Mouse (Mus musculus) ES-Bruce4 (cell line): ENCODE data around the gene Galnt6. TPM values are rescaled to one million over a fixed set of nuclear protein-coding genes. Genes with fewer than 3 reads are reported as not detected.
"Not testable (repeated sequence)": the region's sequence is repeated elsewhere in the genome, so short reads cannot be mapped to it uniquely, and the experiment has no call there.

Experiments
- H3K27ac ChIP-seq: 2 replicates; pipeline ENCODE4 v1.5.1; 2012; ENCODE audit warnings: low read length, inconsistent platforms; ENCODE audit not compliant: insufficient read depth
- H3K27me3 ChIP-seq: 2 replicates; pipeline ENCODE4 v1.6.1; 2012; ENCODE audit warnings: mild to moderate bottlenecking, low read length, inconsistent platforms; ENCODE audit not compliant: control insufficient read depth, poor library complexity, insufficient read depth, severe bottlenecking
- H3K36me3 ChIP-seq: 2 replicates; pipeline ENCODE4 v1.6.1; 2012; ENCODE audit warnings: inconsistent platforms, mild to moderate bottlenecking, low read length, moderate library complexity; ENCODE audit not compliant: control insufficient read depth, poor library complexity, insufficient read depth, severe bottlenecking
- H3K4me1 ChIP-seq: one replicate; pipeline ENCODE4 v1.8.1; 2011; ENCODE audit warnings: low read length; ENCODE audit not compliant: control insufficient read depth, insufficient read depth
- H3K4me3 ChIP-seq: 2 replicates; pipeline ENCODE4 v1.5.1; 2011; ENCODE audit warnings: low read depth, mild to moderate bottlenecking, low read length
- H3K9ac ChIP-seq: 2 replicates; pipeline ENCODE4 v1.6.1; 2012; ENCODE audit warnings: low read depth, mild to moderate bottlenecking, inconsistent platforms; ENCODE audit not compliant: poor library complexity, severe bottlenecking
- H3K9me3 ChIP-seq: replicated peaks from 2 replicates; pipeline ENCODE4 v1.6.1; 2012; ENCODE audit warnings: mild to moderate bottlenecking, low read length, inconsistent platforms; ENCODE audit not compliant: control insufficient read depth, poor library complexity, insufficient read depth, severe bottlenecking
- CTCF ChIP-seq: IDR thresholded peaks from one replicate; pipeline ENCODE4 v1.8.1; 2011; ENCODE audit warnings: low read depth, low read length
- EP300 ChIP-seq: IDR thresholded peaks from 2 replicates; pipeline ENCODE4 v1.6.1; 2011; ENCODE audit warnings: low read depth, low read length; ENCODE audit not compliant: insufficient read depth
- POLR2A ChIP-seq: IDR thresholded peaks from one replicate; pipeline ENCODE4 v1.8.1; 2011; ENCODE audit warnings: low read length; ENCODE audit not compliant: insufficient read depth
- polyA plus RNA-seq: library from polyadenylated mRNA; stranded (reverse); fragments of >200 nt; gene quantifications from 2 replicates; pipeline ENCODE4 v1.2.4, GENCODE M21; 2011; ENCODE audit warnings: low read depth; ENCODE audit not compliant: missing spikeins, insufficient read depth, insufficient read length

Gene Galnt6
- polyA plus RNA-seq, 1 experiment = 28.1 TPM

DNA sequence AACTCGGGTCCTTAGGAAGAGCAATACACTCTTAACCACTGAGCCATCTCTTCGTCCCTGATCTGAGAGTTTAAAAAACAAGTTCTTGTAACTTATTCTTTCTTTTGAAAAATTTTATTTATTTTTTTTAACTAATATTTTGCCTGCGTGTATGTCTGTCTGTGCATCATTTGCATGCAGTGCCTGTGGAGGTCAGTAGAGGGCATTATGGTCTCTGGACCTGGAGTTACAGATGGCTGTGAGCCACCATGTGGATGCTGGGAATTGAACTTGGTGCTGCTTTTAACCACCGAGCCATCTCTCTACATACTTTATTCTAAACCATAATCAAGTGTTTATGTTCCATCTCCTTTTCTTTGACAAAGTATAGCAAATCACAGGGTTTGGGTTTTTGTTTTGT is 43.5 kb upstream of the Galnt6 start:
- Histone ChIP-seq H3K9me3 (no peaks in the 10 kb centered on the region), H3K9ac (no peak overlapping the region), H3K27ac (no peak overlapping the region), H3K36me3 (no peaks in the 10 kb centered on the region), H3K4me3 (no peak overlapping the region), H3K4me1 (peaks cover 3% of the 10 kb centered on the region), H3K27me3 (no peaks in the 10 kb centered on the region)
- no peak for TF ChIP-seq POLR2A
- no peak for TF ChIP-seq EP300
- TF ChIP-seq CTCF = peak; percentile 58

DNA sequence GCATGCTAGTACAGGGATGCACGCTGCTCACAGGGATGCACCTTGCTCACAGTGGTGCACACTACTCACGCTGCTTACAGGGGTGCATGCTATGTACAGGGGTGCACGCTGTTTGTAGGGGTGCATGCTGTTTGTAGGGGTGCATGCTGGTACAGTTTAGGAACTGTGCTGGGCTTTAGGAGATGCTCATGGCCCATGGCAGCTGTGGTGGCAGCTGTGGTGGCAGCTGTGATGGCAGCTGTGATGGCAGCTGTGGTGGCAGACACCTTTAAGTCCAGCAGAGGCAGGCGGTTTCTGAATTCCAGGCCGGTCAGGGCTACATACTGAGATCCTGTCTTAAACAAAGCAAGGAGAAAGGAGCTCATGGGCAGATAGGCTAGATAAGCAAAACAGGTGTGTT is 41.2 kb upstream of the Galnt6 start:
- no peaks in the 10 kb centered on the region for H3K36me3 ChIP-seq
- H3K27me3 ChIP-seq = no peaks in the 10 kb centered on the region
- no peak overlapping the region for H3K27ac ChIP-seq
- H3K4me3 ChIP-seq = no peak overlapping the region
- TF ChIP-seq CTCF = no peak
- no peak for TF ChIP-seq POLR2A
- no peak for TF ChIP-seq EP300
- H3K4me1 ChIP-seq = peaks cover 3% of the 10 kb centered on the region
- no peak overlapping the region for H3K9ac ChIP-seq
- no peaks in the 10 kb centered on the region for H3K9me3 ChIP-seq

DNA sequence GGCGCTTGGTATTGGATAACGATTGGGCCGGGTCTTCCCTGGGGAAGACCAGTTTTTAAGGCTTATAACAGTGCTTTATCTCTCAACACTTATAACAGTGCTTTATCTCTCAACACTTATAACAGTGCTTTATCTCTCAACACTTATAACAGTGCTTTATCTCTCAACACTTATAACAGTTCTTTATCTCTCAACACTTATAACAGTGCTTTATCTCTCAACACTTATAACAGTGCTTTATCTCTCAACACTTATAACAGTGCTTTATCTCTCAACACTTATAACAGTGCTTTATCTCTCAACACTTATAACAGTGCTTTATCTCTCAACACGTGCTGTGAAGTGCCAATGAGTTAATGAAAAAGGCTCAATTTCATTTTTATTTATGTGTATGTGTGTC is 39.8 kb upstream of the Galnt6 start:
- not testable (repeated sequence) for H3K27ac ChIP-seq, H3K36me3 ChIP-seq, H3K27me3 ChIP-seq, H3K4me1 ChIP-seq, H3K9ac ChIP-seq, H3K9me3 ChIP-seq, H3K4me3 ChIP-seq

DNA sequence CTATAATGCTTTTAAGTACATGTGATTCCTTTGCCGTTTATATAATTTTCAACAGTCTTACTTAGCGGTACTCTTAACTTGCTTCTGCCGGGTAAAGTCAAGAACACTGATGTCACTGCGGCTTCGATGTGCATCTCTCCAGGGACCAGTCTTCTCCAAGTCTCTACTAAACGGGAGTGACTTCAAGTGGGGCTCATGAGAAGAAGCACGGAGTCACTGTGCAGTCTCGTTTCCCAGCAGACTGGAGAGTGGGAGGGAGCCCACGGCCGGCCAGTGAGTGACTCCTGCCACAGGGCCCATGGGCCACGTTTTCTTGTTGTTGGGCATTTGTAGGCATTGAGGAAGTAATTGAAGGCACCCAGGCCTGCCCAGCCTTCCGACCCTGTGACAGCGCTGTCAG is 38.7 kb upstream of the Galnt6 start:
- Histone ChIP-seq H3K27ac (no peak overlapping the region), H3K36me3 (no peaks in the 10 kb centered on the region), H3K4me3 (peak overlapping the region; percentile 48), H3K9ac (no peak overlapping the region), H3K4me1 (peaks cover 3% of the 10 kb centered on the region), H3K27me3 (no peaks in the 10 kb centered on the region), H3K9me3 (no peaks in the 10 kb centered on the region)
- TF ChIP-seq CTCF (no peak), POLR2A (no peak), EP300 (no peak)

DNA sequence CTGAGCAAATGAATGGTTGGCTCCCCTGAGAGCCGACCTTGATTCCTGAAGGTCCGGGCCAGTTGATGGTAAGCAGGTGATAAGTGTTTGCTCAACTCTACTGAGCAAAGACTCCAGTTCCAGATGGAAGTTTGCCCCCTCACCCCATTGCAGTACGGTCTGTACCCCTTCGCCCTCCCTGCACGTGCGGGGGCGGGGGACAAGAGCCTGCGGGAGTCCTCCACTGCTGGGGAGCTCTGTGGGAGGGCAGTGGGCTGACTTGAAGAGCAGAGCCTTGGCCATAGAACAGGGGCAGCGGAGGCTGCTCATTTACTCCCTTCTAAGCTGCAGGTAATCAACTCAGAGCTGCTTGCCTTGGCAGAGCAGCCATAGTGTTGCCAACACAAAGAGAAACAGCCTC is 37.6 kb upstream of the Galnt6 start:
- Histone ChIP-seq H3K9me3 (no peaks in the 10 kb centered on the region), H3K9ac (no peak overlapping the region), H3K27me3 (no peaks in the 10 kb centered on the region), H3K27ac (no peak overlapping the region), H3K4me3 (no peak overlapping the region), H3K36me3 (no peaks in the 10 kb centered on the region), H3K4me1 (peaks cover 4% of the 10 kb centered on the region)
- TF ChIP-seq POLR2A (no peak), CTCF (no peak), EP300 (no peak)

DNA sequence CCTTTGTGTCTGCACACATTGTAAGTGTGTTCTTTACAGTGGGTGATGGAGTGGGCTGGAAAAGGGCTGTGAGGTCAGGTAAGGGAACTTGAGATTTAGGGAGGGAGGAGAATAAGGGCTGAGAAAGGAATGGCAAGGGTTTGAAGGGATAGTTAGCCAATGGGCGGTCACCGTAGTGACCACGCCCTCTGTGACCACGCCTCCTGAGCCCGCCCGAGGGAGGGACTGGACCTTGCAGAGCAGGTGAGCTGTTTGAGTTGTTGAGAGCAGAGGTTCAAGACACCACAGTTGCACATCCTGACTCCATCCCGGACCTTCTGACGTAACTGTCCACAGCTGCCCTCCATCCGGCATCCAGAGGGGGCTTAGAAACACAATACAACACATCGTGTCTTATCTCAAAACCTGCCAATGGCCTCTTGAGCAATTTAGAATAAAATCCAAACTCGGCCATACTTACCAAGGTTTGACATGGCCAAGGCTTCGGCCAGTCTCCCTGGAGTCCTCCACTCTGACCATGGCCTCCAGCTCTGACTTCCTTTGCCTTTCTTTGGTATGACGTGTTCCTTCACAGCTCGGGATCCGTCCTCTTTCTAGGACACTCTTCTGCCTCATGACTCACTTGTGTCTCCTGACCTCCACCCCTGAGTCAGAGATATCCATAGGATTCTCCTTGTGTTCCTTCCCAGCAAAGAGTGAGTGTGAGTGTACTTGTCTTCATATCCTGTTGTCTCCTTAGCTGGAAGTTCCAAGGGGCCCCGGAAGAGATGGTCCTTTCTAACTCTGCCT is 35.2 kb upstream of the Galnt6 start:
- no peaks in the 10 kb centered on the region for H3K27me3 ChIP-seq

More for the DNA sequence above, 35.2 kb upstream of the Galnt6 start:
- Histone ChIP-seq H3K4me3 (no peak overlapping the region), H3K4me1 (peaks cover 4% of the 10 kb centered on the region), H3K36me3 (no peaks in the 10 kb centered on the region), H3K27ac (no peak overlapping the region), H3K9me3 (no peaks in the 10 kb centered on the region), H3K9ac (no peak overlapping the region)
- no peak for TF ChIP-seq CTCF
- TF ChIP-seq EP300 = no peak
- no peak for TF ChIP-seq POLR2A
